Mouse (Mus musculus) heart, embryonic 15.5 days (tissue): ENCODE data around the gene Pou6f2. TPM values are rescaled to one million over a fixed set of nuclear protein-coding genes. Genes with fewer than 3 reads are reported as not detected.

Experiments
- ATAC-seq: fragments of 200-750 bp; cut with Nextera tagmentation; replicated peaks from 2 replicates; pipeline ENCODE4 v1.8.0; 2017; ENCODE audit warnings: low read depth, moderate TSS enrichment; ENCODE audit not compliant: insufficient number of reproducible peaks, insufficient read depth, low FRiP score
- H3K27ac ChIP-seq: fragments of 300-500 bp; sonication (generic); 2 replicates; pipeline ENCODE4 v1.5.1; 2015; ENCODE audit warnings: mild to moderate bottlenecking, inconsistent platforms
- H3K27me3 ChIP-seq: fragments of 300-500 bp; sonication (generic); 2 replicates; pipeline ENCODE4 v1.6.1; 2015; ENCODE audit warnings: inconsistent platforms
- H3K36me3 ChIP-seq: fragments of 300-500 bp; sonication (generic); 2 replicates; pipeline ENCODE4 v1.6.1; 2015; ENCODE audit warnings: mild to moderate bottlenecking, inconsistent platforms
- H3K4me1 ChIP-seq: fragments of 300-500 bp; sonication (generic); replicated peaks from 2 replicates; pipeline ENCODE4 v1.6.1; 2015; ENCODE audit warnings: inconsistent platforms
- H3K4me2 ChIP-seq: fragments of 300-500 bp; sonication (generic); 2 replicates; pipeline ENCODE4 v1.6.1; 2015; ENCODE audit warnings: inconsistent platforms, mild to moderate bottlenecking, moderate library complexity
- H3K4me3 ChIP-seq: fragments of 300-500 bp; sonication (generic); 2 replicates; pipeline ENCODE4 v1.5.1; 2015; ENCODE audit warnings: mild to moderate bottlenecking, inconsistent platforms
- H3K9ac ChIP-seq: fragments of 300-500 bp; sonication (generic); 2 replicates; pipeline ENCODE4 v1.6.1; 2015; ENCODE audit warnings: mild to moderate bottlenecking, inconsistent platforms
- H3K9me3 ChIP-seq: fragments of 300-500 bp; sonication (generic); replicated peaks from 2 replicates; pipeline ENCODE4 v1.6.1; 2016; ENCODE audit warnings: inconsistent platforms
- WGBS: fragments of 180-500 bp; shearing (Covaris S2); methylation state at CpG from one replicate; pipeline ENCODE4 v1.1.7; 2015; ENCODE audit warnings: mixed read lengths; 5-methylcytosine and 5-hydroxymethylcytosine counted together
- polyA plus RNA-seq: library from polyadenylated mRNA; unstranded; fragments of >200 nt; fragmentation: Nextera tagmentation; extraction: Ambion mirVana; gene quantifications from 2 replicates; pipeline ENCODE4 v1.2.1, GENCODE M21; 2015

Gene Pou6f2
- polyA plus RNA-seq, 1 experiment from 2014 or later, result 1.1 TPM

GRCm38 (mm10) chr13:18211242-18211641 lies 186.2 kb downstream of the Pou6f2 start:
- WGBS, result 91% methylated on average over 14 of the region's 14 CpGs
- Histone ChIP-seq H3K27ac (no peak overlapping the region), H3K4me1 (no peaks in the 10 kb centered on the region), H3K9me3 (no peaks in the 10 kb centered on the region), H3K36me3 (no peaks in the 10 kb centered on the region), H3K4me3 (no peak overlapping the region), H3K9ac (no peak overlapping the region), H3K4me2 (no peak overlapping the region), H3K27me3 (no peaks in the 10 kb centered on the region)
- no peak for ATAC-seq

DNA sequence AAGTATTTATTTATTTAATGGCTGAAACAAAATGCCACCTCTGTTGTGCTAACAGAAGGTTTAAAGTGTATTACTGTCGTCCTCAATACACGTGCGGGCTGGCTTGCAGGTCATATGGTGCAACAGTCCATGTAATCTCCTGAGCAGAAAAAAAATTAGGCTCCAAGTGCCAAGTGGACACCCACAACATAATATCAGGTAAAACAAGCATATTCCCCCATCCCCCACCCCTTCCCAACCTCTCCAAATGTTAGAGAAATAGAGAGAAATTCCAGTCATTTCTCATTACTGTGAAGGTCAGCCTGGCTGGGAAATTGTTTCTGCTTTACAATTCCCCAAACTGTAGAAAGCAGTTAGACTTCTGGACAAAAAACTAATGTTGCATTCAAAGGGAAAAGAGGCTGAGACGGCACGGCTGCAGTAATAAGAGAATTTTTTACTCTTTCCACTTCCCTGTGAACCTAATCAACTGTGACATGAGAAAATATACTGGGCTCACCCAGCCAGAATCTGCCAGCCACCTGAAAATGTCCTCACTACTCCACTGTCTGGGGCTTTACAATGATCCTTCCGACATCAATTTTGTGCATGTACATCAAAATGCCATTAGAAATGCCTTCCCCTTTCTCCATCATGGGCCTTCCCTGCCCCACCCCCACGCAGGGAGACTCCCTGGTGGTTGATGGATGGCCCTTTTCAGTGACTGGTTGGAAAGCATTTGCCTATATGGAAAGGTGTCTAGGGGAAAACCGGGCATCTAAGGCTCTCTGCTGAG lies 192.8 kb downstream of the Pou6f2 start:
- Histone ChIP-seq H3K4me1 (no peaks in the 10 kb centered on the region), H3K27ac (no peak overlapping the region), H3K4me3 (no peak overlapping the region), H3K36me3 (no peaks in the 10 kb centered on the region), H3K9ac (no peak overlapping the region), H3K9me3 (no peaks in the 10 kb centered on the region), H3K27me3 (no peaks in the 10 kb centered on the region), H3K4me2 (no peak overlapping the region)
- no peak for ATAC-seq
- WGBS, result 64% methylated on average over 8 of the region's 8 CpGs

DNA sequence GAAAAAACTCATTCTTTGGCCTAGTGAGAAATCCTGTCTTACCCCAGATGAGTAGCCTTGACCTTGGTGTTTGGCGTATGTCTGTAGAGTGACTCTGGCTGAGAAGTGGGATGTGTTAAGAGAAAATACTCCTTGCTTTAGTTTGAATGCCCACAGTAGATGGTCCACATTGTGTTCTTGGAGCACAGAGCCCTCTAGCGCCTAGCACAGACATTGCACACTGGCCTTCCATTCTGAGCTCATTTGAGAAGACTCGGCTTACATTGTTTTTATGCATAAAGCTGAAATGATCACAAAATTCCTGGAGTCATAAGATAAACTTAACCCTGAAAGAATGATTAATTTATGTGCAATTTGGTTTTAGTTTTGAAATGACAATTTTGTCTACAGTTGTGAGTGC lies 223.5 kb downstream of the Pou6f2 start:
- whole genome bisulfite sequencing, result 37% methylated on average over 3 of the region's 3 CpGs

DNA sequence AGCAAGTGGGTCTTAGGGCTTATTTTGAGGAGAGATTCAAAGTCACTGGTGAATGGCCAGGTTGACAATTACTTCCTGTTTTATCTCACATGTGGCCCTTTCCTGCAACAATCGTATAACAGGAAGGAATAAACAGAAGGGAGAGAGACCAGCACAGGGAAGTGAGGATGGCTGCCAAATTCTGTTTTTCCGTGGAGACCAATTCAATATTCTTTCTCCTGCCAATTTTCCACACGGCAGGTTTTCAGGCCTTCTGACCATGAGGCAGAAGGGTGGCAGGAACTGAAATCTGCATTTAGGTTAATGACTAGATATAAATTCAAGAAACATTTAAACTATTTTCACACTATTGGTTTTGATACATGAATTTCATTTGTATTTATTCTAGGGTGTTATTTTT lies 224.5 kb downstream of the Pou6f2 start:
- H3K36me3 ChIP-seq, result no peaks in the 10 kb centered on the region
- 43% methylated on average over 3 of the region's 3 CpGs for WGBS
- no peaks in the 10 kb centered on the region for H3K27me3 ChIP-seq
- no peak for ATAC-seq
- H3K9ac ChIP-seq, result no peak overlapping the region
- H3K4me2 ChIP-seq, result no peak overlapping the region
- no peaks in the 10 kb centered on the region for H3K9me3 ChIP-seq
- H3K4me3 ChIP-seq, result no peak overlapping the region
- H3K27ac ChIP-seq, result no peak overlapping the region
- H3K4me1 ChIP-seq, result no peaks in the 10 kb centered on the region

More for the DNA sequence above, 223.5 kb downstream of the Pou6f2 start:
- Histone ChIP-seq H3K4me2 (no peak overlapping the region), H3K4me3 (no peak overlapping the region), H3K27me3 (no peaks in the 10 kb centered on the region), H3K27ac (no peak overlapping the region), H3K36me3 (no peaks in the 10 kb centered on the region), H3K4me1 (no peaks in the 10 kb centered on the region), H3K9me3 (no peaks in the 10 kb centered on the region), H3K9ac (no peak overlapping the region)
- ATAC-seq, result no peak

- no peak overlapping the region for H3K4me3 ChIP-seq
- no peaks in the 10 kb centered on the region for H3K4me1 ChIP-seq
- no peaks in the 10 kb centered on the region for H3K36me3 ChIP-seq
- no peak overlapping the region for H3K27ac ChIP-seq
- 47% methylated on average over 9 of the region's 9 CpGs for WGBS
- no peak for ATAC-seq
- H3K4me2 ChIP-seq, result no peak overlapping the region
- no peak overlapping the region for H3K9ac ChIP-seq
- no peaks in the 10 kb centered on the region for H3K9me3 ChIP-seq
- H3K27me3 ChIP-seq, result no peaks in the 10 kb centered on the region
Measured at GRCm38 (mm10) chr13:18172334-18172733, 225.2 kb downstream of the Pou6f2 start.

- 90% methylated on average over 1 of the region's 1 CpGs for WGBS
- Histone ChIP-seq H3K36me3 (no peaks in the 10 kb centered on the region), H3K9ac (no peak overlapping the region), H3K4me3 (no peak overlapping the region), H3K4me1 (no peaks in the 10 kb centered on the region), H3K27ac (no peak overlapping the region), H3K9me3 (no peaks in the 10 kb centered on the region), H3K4me2 (no peak overlapping the region), H3K27me3 (no peaks in the 10 kb centered on the region)
- ATAC-seq, result no peak
Measured at GRCm38 (mm10) chr13:18164182-18164581, 233.3 kb downstream of the Pou6f2 start.

- no peak for ATAC-seq
- 56% methylated on average over 5 of the region's 5 CpGs for WGBS
- no peaks in the 10 kb centered on the region for H3K9me3 ChIP-seq
- H3K27ac ChIP-seq, result no peak overlapping the region
- no peak overlapping the region for H3K9ac ChIP-seq
- no peaks in the 10 kb centered on the region for H3K4me1 ChIP-seq
- no peak overlapping the region for H3K4me2 ChIP-seq
- H3K36me3 ChIP-seq, result no peaks in the 10 kb centered on the region
- H3K4me3 ChIP-seq, result no peak overlapping the region
- H3K27me3 ChIP-seq, result no peaks in the 10 kb centered on the region
Measured at GRCm38 (mm10) chr13:18160566-18160965, 236.9 kb downstream of the Pou6f2 start.

- no peak for ATAC-seq
Measured at GRCm38 (mm10) chr13:18153949-18154582, 243.4 kb downstream of the Pou6f2 start.

DNA sequence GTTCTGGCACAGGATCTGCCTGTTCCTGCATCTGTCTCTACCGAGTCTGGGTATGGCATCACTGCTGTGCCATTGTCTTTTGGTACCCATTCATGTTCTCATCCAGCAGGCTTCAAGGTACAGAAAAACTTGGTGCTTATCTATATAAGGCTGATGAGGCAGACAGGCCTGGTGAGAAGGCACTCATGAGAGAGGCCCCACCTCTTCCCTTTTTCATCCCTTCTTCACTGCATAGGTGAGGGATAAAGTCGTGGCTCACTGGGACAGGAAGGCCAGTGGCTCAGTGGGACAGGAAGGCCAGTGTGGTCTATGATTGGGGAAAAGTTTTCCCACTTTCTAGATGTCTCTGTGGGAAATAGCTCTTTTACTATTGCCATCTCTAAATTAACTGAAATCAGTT lies 263.8 kb downstream of the Pou6f2 start:
- H3K9me3 ChIP-seq, result no peaks in the 10 kb centered on the region
- no peaks in the 10 kb centered on the region for H3K27me3 ChIP-seq
- ATAC-seq, result no peak
- H3K27ac ChIP-seq, result no peak overlapping the region
- 68% methylated on average over 2 of the region's 2 CpGs for WGBS
- H3K4me3 ChIP-seq, result no peak overlapping the region
- no peaks in the 10 kb centered on the region for H3K4me1 ChIP-seq
- no peak overlapping the region for H3K9ac ChIP-seq
- no peak overlapping the region for H3K4me2 ChIP-seq
- no peaks in the 10 kb centered on the region for H3K36me3 ChIP-seq

More at GRCm38 (mm10) chr13:18153949-18154582, 243.4 kb downstream of the Pou6f2 start:
- H3K27ac ChIP-seq, result no peak overlapping the region
- no peaks in the 10 kb centered on the region for H3K27me3 ChIP-seq
- H3K9ac ChIP-seq, result no peak overlapping the region
- no peaks in the 10 kb centered on the region for H3K4me1 ChIP-seq
- no peak overlapping the region for H3K4me2 ChIP-seq
- WGBS, result 55% methylated on average over 6 of the region's 6 CpGs
- no peak overlapping the region for H3K4me3 ChIP-seq
- no peaks in the 10 kb centered on the region for H3K9me3 ChIP-seq
- H3K36me3 ChIP-seq, result no peaks in the 10 kb centered on the region

GRCm38 (mm10) chr13:18133193-18133592 lies 264.3 kb downstream of the Pou6f2 start:
- Histone ChIP-seq H3K36me3 (no peaks in the 10 kb centered on the region), H3K27me3 (no peaks in the 10 kb centered on the region), H3K4me3 (no peak overlapping the region), H3K4me1 (no peaks in the 10 kb centered on the region), H3K9ac (no peak overlapping the region), H3K9me3 (no peaks in the 10 kb centered on the region), H3K27ac (no peak overlapping the region), H3K4me2 (no peak overlapping the region)
- WGBS, result 60% methylated on average over 5 of the region's 5 CpGs
- ATAC-seq, result no peak

DNA sequence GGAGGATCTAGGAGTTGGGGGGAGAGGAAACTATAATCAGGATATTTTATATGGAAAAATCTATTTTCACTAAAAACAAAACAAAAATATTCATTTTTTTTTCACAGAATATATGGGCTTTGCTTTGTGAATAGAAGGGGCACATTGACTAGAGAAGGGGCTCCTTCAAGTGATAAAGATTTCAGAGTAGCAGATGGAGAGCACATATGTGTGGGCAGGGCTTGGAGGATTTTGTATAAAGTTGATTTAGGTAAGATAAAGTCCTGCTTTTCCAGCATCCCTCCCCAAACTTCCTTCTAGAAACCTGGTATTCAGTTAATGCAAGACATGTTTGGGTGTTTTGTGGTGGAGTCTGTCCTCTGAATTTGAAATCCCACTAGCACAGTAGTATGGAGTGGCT lies 266.2 kb downstream of the Pou6f2 start:
- Histone ChIP-seq H3K9me3 (no peaks in the 10 kb centered on the region), H3K4me2 (no peak overlapping the region), H3K36me3 (no peaks in the 10 kb centered on the region), H3K4me1 (no peaks in the 10 kb centered on the region), H3K9ac (no peak overlapping the region), H3K4me3 (no peak overlapping the region), H3K27me3 (no peaks in the 10 kb centered on the region), H3K27ac (no peak overlapping the region)
- ATAC-seq, result no peak

DNA sequence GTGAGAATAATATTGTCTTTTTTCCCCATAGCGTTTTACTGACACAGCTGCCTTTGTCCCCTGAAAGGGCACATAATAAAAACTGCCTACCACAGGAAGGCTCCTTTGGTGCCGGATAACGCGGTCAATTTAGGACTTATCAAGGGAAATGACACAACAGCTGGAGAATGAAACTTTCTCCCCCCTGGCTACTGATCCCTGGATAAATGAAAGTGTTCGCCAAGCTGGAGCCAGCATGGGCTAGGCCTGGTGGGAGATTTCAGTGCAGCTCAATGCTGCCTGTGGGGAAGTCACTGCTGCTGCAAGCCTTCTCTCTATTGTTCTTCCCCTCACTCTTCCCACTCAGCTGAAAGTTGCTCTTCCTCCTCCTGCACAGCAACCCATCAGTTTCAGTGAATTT lies 267.8 kb downstream of the Pou6f2 start:
- no peak for ATAC-seq
- 44% methylated on average over 5 of the region's 5 CpGs for WGBS
- H3K9ac ChIP-seq, result no peak overlapping the region
- H3K4me2 ChIP-seq, result no peak overlapping the region
- H3K4me1 ChIP-seq, result peaks cover 3% of the 10 kb centered on the region; the same call in 1 of the 2 replicates
- no peaks in the 10 kb centered on the region for H3K36me3 ChIP-seq
- H3K9me3 ChIP-seq, result no peaks in the 10 kb centered on the region
- H3K27me3 ChIP-seq, result no peaks in the 10 kb centered on the region
- H3K27ac ChIP-seq, result no peak overlapping the region
- H3K4me3 ChIP-seq, result no peak overlapping the region
